Mouse (Mus musculus): ENCODE measurements around the gene Vav1.

Vav1 gene

DNA sequence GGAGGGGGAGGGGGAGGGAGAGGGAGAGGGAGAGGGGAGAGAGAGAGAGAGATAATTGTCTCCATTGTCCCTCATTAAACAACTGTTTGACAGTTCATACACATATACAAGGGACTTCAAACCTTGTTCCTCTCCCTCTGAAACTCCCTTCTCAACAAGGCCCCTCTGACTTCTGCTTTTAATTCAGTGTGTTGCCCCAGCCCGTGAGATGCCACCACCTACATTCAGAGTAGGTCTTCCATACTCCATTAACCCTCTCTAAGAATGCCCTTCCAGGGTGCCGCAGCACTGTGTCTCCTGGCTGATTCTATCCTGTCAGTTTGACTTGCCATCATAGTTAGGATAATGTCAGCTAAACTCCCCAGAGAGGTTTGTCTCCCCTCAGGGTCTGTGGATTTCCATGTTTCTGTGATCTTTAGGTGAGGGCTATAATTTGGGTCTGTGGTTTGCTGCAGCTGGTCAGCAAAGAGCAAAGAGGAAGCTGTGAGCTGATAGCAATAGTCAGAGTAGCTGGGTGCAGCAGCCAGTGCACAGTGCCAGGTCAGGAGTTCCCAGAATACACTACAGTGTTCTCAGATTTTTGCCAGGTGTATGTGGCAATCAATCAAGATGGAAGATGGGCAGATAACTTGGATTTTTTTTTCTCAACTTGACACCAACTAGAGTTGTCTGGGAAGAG, 65.3 kb downstream of the Vav1 start:
- DNase-seq = no peak

DNA sequence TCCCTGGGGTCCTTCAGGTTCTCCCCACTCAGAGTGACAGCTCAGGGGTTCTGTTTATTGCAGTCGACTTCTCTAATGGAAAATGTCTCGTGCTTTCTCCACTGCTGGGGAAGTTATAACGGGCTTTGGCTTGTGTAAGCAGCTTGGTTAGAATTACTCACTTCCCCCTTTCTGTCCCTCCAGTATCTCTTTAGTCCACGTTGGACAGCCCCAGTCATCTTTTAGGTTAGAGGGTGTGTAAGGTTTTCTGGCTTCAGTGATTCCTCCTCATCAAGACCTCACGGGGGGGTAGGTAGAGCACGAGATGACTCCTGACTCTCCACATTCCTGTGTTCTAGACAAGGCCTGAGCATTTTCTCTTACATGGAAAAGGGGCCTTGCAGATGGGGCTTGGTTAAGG, 68.1 kb downstream of the Vav1 start:
- DNase-seq = no peak

DNA sequence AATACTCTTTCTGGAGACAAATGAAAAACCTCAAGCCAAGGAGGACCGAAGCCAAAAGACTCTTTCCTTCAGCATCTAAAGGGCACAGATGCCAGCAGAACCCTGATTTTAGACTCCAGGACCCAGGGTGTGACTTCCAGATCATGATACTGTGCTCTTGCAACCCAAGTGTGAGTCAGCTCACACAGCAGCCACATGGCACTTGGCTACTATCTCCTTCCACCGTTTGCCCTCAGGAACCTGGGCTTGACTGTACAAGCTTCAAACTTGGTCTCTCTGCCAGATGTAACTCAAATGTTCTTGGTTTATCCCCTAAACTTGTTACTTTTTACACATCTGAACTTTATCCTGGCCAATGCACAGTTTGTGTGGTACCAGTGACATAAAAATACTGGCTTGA, 68.9 kb downstream of the Vav1 start:
- no peak for DNase-seq

DNA sequence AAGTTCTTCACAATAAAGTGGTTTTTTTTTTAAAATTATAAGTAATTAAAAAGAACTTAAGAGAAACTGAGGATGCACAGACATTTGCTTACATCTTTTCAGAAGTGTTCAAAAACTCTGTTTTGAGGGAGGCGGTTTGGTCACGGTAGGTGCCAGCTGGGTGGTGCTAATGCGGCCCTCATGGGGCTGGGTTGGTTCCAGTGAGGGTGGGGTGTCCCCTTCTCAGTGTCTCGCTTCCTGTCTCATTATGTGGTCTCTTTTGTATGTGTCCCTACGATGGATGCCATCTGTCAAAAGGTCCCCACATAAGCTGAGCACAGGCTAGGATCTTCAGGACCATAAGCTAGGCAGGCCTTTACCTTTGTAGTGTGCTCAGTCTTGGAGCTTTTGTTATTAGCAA, 70.2 kb downstream of the Vav1 start:
- no peak for DNase-seq

DNA sequence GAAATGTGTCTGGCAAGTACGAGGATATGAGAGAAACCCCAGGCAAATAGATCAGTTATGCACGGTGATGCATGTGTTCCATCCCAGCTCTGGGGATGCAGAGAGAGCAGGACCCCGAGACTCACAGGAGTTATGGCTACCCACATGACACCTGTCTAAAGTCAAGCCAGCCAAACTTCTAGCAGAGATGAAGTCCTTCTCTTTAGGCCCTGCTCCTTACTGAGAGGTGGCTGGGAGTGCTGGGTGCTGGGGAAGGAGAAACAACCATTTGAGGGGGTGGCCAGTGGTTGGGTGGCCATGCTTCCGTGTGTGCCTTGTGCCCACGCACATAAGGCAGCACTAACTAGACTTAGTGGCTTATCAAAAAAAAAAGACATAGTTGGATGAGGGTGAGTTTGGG, 71.3 kb downstream of the Vav1 start:
- no peak for DNase-seq

DNA sequence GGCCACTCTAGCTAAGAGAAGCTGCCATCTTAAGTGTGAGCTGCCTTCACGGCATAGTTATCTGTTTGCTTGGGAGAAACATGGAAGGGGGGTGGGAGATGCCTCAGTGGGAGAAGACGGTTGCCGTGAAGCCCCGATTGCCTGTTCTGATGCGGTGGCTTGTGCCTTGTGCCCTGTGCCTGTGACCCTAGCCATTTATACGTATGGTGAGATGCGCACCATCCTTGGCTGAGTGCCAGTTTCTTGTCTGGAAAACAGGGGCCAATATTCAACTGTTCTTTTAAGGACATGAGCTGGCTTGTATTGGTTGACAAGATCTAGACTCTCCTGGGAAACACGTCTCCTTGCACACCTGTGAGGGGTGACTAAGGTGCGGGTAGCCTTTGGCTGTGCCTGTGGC, 72.2 kb downstream of the Vav1 start:
- DNase-seq = no peak

DNA sequence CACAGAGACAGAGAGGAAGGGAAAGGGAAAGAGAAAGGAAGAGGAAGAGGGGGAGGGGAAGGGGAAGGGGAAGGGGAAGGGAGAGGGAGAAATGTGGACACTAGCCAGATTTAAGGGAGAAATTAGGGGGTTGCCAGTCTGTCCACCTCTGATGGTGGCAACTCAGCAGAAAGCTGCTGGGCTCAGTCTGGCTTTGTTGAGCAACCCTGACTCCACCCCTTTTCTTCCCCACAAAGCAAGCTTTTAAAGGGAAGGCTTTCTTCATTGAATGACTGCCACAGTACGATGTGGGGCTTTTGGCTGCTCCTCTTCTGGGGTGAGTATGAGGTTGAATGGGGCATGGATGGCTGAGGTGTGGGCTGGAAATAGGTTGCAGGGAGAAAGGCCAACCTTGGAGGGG, 79.5 kb downstream of the Vav1 start, which contains the start of gene Adgre1:
Gene Adgre1, plus strand, starts transcription at position 251 of the 400 bp plus-strand sequence.
- DNase-seq = no peak

DNA sequence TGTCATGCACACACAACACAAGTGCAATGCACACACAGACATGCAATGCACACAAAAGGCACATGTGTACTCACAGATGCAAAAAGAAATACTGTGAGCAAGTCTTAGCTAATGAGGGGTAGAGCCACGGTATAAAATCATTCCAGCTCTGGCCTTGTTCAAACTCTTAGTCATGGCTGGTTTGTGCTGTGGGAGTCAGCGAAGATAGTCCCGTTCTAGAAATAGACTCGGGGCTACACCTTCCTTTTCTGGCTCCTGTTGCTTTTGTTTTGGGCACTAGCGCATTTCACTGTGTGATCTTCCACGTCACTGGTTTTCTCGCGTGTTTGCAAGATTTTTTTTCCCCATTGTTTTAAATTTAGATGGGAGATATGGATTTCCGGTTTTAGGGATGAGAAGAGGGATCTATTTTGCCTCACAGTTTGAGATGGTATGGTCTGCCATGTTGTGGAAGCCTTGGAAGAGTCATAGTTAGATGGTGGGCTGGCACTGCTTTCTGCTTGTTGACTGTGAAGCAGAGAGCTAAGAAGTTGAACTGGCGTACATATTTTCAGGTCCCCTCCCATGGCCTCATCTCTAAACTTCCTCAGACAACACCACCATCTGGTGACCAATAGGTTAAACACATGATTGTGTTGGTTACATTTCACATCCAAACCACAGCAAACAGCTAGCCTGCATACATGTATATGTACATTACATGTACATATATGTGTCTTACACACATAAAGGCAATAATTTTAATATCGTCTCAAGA, 80.8 kb downstream of the Vav1 start:
- DNase-seq = no peak

All from kidney, postnatal 25 days (tissue).